Mouse (Mus musculus) CH12.LX (cell line): ENCODE data around the gene Art3. TPM values are rescaled to one million over a fixed set of nuclear protein-coding genes. Genes with fewer than 3 reads are reported as not detected.
A peak's percentile ranks its signal among the peaks of the same experiment; 100 is the strongest.

Experiments
- DNase-seq: peaks from one replicate; pipeline ENCODE4 v3.0.0-alpha.2; 2013; ENCODE audit errors: extremely low read depth
- H3K27ac ChIP-seq: 2 replicates; pipeline ENCODE4 v1.5.1; 2012; ENCODE audit warnings: low read depth, mild to moderate bottlenecking, control low read depth, moderate library complexity; ENCODE audit not compliant: insufficient read depth
- H3K27me3 ChIP-seq: replicated peaks from 2 replicates; pipeline ENCODE3; 2012; ENCODE audit warnings: inconsistent platforms
- H3K36me3 ChIP-seq, 2 experiments: replicated peaks in 1 of 2; 2 replicates each; pipeline versions ENCODE3 to v1.6.1; 2012; ENCODE audit warnings: inconsistent platforms in 1 of 2, low read length in 1 of 2, mild to moderate bottlenecking in 1 of 2, mixed read lengths in 1 of 2, moderate library complexity in 1 of 2; ENCODE audit not compliant: control insufficient read depth in 1 of 2, insufficient read depth in 1 of 2
- H3K4me1 ChIP-seq, 2 experiments: 2 replicates each; pipeline ENCODE4 v1.6.1; 2012; ENCODE audit warnings: inconsistent platforms in 1 of 2, moderate library complexity in 1 of 2; ENCODE audit not compliant: insufficient read depth in 2 of 2, control insufficient read depth in 1 of 2
- H3K4me2 ChIP-seq: 2 replicates; pipeline ENCODE4 v1.6.1; 2012; ENCODE audit warnings: low read depth, mild to moderate bottlenecking, control low read depth; ENCODE audit not compliant: poor library complexity, insufficient read depth, severe bottlenecking
- H3K4me3 ChIP-seq, 3 experiments: fragments of 150-350 bp in 1 of 3; sonication (generic) in 1 of 3; replicated peaks in 1 of 3; 2 replicates each; pipeline versions ENCODE3 to v1.5.1; 2011 to 2012; ENCODE audit warnings: low read depth in 2 of 3, low read length in 2 of 3, mild to moderate bottlenecking in 2 of 3, moderate library complexity in 2 of 3, control low read depth in 1 of 3, improper control_type of control experiment in 1 of 3, inconsistent platforms in 1 of 3, mixed read lengths in 1 of 3; ENCODE audit not compliant: poor library complexity in 1 of 3
- H3K79me2 ChIP-seq: replicated peaks from 2 replicates; pipeline ENCODE4 v1.6.1; 2012; ENCODE audit warnings: mild to moderate bottlenecking, moderate library complexity; ENCODE audit not compliant: control insufficient read depth, poor library complexity, insufficient read depth, severe bottlenecking; ENCODE audit errors: extremely low read depth
- H3K9ac ChIP-seq: 2 replicates; pipeline ENCODE4 v1.6.1; 2012; ENCODE audit warnings: low read depth, mild to moderate bottlenecking, control low read depth, moderate library complexity; ENCODE audit not compliant: insufficient read depth
- H3K9me3 ChIP-seq: replicated peaks from 2 replicates; pipeline ENCODE3; 2012; ENCODE audit warnings: low read length, inconsistent platforms, mixed read lengths
- BHLHE40 ChIP-seq: IDR thresholded peaks from 2 replicates; pipeline ENCODE4 v1.6.1; 2011; ENCODE audit warnings: mild to moderate bottlenecking, low read depth, low read length, improper control_type of control experiment
- E2F4 ChIP-seq: IDR thresholded peaks from 2 replicates; pipeline ENCODE4 v1.6.1; 2011; ENCODE audit warnings: low read depth, low read length, improper control_type of control experiment; ENCODE audit not compliant: insufficient replicate concordance
- ELF1 ChIP-seq: IDR thresholded peaks from 2 replicates; pipeline ENCODE4 v1.6.1; 2014; ENCODE audit warnings: low read depth, mild to moderate bottlenecking, inconsistent platforms, low read length, improper control_type of control experiment
- EP300 ChIP-seq: IDR thresholded peaks from 2 replicates; pipeline ENCODE4 v1.6.1; 2011; ENCODE audit warnings: low read length, improper control_type of control experiment
- HCFC1 ChIP-seq: IDR thresholded peaks from 2 replicates; pipeline ENCODE4 v1.6.1; 2012; ENCODE audit warnings: low read depth, mild to moderate bottlenecking, inconsistent platforms, low read length, improper control_type of control experiment
- IRF4 ChIP-seq: IDR thresholded peaks from 2 replicates; pipeline ENCODE4 v1.6.1; 2014; ENCODE audit warnings: low read depth, mild to moderate bottlenecking, inconsistent platforms, low read length, improper control_type of control experiment
- JUN ChIP-seq: IDR thresholded peaks from 2 replicates; pipeline ENCODE4 v1.6.1; 2011; ENCODE audit warnings: low read depth, mild to moderate bottlenecking, low read length, improper control_type of control experiment, moderate library complexity; ENCODE audit not compliant: insufficient read depth
- KAT2A ChIP-seq: IDR thresholded peaks from 2 replicates; pipeline ENCODE4 v1.6.1; 2012; ENCODE audit warnings: low read length, improper control_type of control experiment, inconsistent platforms; ENCODE audit not compliant: insufficient replicate concordance
- MAZ ChIP-seq: IDR thresholded peaks from 2 replicates; pipeline ENCODE4 v1.6.1; 2012; ENCODE audit warnings: low read depth, mild to moderate bottlenecking, inconsistent platforms, low read length, improper control_type of control experiment, moderate library complexity
- MYC ChIP-seq: IDR thresholded peaks from 2 replicates; pipeline ENCODE4 v1.6.1; 2011; ENCODE audit warnings: low read depth, mild to moderate bottlenecking, improper control_type of control experiment, low read length
- NRF1 ChIP-seq: IDR thresholded peaks from 2 replicates; pipeline ENCODE4 v1.6.1; 2014; ENCODE audit warnings: low read depth, mild to moderate bottlenecking, inconsistent platforms, low read length, improper control_type of control experiment, moderate library complexity
- PAX5 ChIP-seq: IDR thresholded peaks from 2 replicates; pipeline ENCODE4 v1.6.1; 2012; ENCODE audit warnings: low read length, inconsistent platforms, mixed read lengths
- POLR2AphosphoS2 ChIP-seq: IDR thresholded peaks from 2 replicates; pipeline ENCODE4 v1.6.1; 2011; ENCODE audit warnings: low read depth, low read length, improper control_type of control experiment
- RCOR1 ChIP-seq: conservative IDR thresholded peaks from 2 replicates; pipeline ENCODE4 v1.6.1; 2012; ENCODE audit warnings: low read depth, mild to moderate bottlenecking, inconsistent platforms, low read length, improper control_type of control experiment
- SIN3A ChIP-seq: IDR thresholded peaks from 2 replicates; pipeline ENCODE4 v1.6.1; 2012; ENCODE audit warnings: low read length, improper control_type of control experiment, inconsistent platforms
- TCF12 ChIP-seq: IDR thresholded peaks from 2 replicates; pipeline ENCODE4 v1.6.1; 2014; ENCODE audit warnings: low read depth, mild to moderate bottlenecking, inconsistent platforms, low read length, improper control_type of control experiment
- USF1 ChIP-seq: IDR thresholded peaks from 2 replicates; pipeline ENCODE4 v1.6.1; 2014; ENCODE audit warnings: low read depth, mild to moderate bottlenecking, inconsistent platforms, low read length, improper control_type of control experiment
- ZC3H11A ChIP-seq: IDR thresholded peaks from 2 replicates; pipeline ENCODE4 v1.6.1; 2012; ENCODE audit warnings: low read depth, mild to moderate bottlenecking, inconsistent platforms, low read length, improper control_type of control experiment
- ZMIZ1 ChIP-seq: IDR thresholded peaks from 2 replicates; pipeline ENCODE4 v1.6.1; 2012; ENCODE audit warnings: low read depth, mild to moderate bottlenecking, inconsistent platforms, low read length, improper control_type of control experiment
- dilution Hi-C: fragments of 300-500 bp; cut with MboI; formaldehyde crosslinking; loops from 2 replicates; pipeline ENCODE4 v1.14.3; 2020; ENCODE audit warnings: low sequenced_read_pairs; ENCODE audit not compliant: extremely low pct_unique_long_range_greater_than_20kb, extremely low pct_ligation_motif_present
- in situ Hi-C: fragments of 300-500 bp; cut with MboI; formaldehyde crosslinking; loops from 3 replicates; pipeline ENCODE4 v1.14.3; 2019; ENCODE audit warnings: low sequenced_read_pairs, low pct_ligation_motif_present, low pct_unique_long_range_greater_than_20kb, mixed read lengths
- polyA plus RNA-seq: library from polyadenylated mRNA; unstranded; fragments of >175 nt; gene quantifications from 2 replicates; pipeline ENCODE4 v1.2.1, GENCODE M21; 2012; ENCODE audit warnings: low read depth; ENCODE audit not compliant: insufficient read length
- total RNA-seq, 2 experiments: library from RNA; depleted of rRNA; stranded (reverse); fragments of 300-350 nt in 1 of 2; fragments of >200 nt in 1 of 2; gene quantifications; 2 replicates each; pipeline ENCODE4 v1.2.3; 2012 to 2014

Art3 gene
- total and polyA plus RNA-seq, 3 experiments, result 0.34 TPM; not detected in 2

DNA sequence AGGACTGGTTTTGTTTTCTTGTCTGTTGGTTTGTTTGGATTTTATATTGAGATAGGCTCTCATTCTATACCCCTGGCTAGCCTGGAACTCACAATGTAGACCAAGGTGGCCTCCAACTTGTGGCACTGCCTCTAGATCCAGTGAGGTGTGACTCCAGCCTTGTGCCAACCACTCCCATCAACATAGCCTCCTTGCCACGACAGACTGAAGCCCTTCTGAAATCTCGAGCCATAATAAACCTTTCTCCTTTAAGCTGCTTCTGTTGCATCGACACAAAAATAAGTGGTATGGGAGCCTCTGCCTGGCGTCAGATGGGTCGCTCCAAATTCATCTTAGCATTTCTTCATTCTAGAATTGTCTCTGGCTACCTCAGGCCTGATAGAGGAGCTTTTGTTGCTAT, 115.1 kb downstream of the Art3 start:
- Histone ChIP-seq H3K4me3 (no peak overlapping the region), H3K4me1 (peaks cover 0 to 3% of the 10 kb centered on the region in 2 experiments; a peak in 2 of 4 replicates), H3K36me3 (peaks cover 11 to 67% of the 10 kb centered on the region in 2 experiments), H3K4me2 (no peak overlapping the region), H3K79me2 (no peaks in the 10 kb centered on the region), H3K9ac (no peak overlapping the region), H3K27ac (no peak overlapping the region), H3K9me3 (no peaks in the 10 kb centered on the region), H3K27me3 (no peaks in the 10 kb centered on the region)
- dilution Hi-C loops (no loop called here), in situ Hi-C loops (loop anchor here (10.0 kb wide), 1 partner anchor 58 kb away; the partner anchor contains the start of gene Scarb2)
- DNase-seq, result no peak
- TF ChIP-seq ZC3H11A (no peak), SIN3A (no peak), JUN (no peak), NRF1 (no peak), HCFC1 (no peak), MYC (no peak), USF1 (no peak), ZMIZ1 (no peak), RCOR1 (no peak)
- TF ChIP-seq, all 38 proteins: peak for 0

DNA sequence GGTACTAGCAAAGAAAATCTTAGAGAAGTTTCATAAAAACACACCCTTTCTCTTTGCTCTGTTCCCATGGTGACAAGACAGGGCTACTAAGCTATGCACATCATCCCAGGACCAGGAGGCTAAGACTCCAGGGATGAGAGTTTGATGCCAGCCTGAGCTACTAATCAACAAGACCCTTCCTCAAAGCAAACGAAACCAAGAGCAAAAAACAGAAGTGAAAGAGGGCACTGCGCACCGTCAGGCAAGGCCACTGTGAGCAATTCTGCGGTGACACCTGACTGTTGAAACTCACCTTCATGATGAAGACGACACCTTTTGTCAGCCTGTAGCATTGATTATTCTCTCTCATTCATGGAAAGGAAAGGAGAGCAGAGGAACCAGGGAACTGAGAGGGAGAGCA, 121.2 kb downstream of the Art3 start:
- dilution Hi-C loops, result no loop called here
- Histone ChIP-seq H3K4me3 (no peak overlapping the region), H3K36me3 (peaks cover 8 to 74% of the 10 kb centered on the region in 2 experiments)

DNA sequence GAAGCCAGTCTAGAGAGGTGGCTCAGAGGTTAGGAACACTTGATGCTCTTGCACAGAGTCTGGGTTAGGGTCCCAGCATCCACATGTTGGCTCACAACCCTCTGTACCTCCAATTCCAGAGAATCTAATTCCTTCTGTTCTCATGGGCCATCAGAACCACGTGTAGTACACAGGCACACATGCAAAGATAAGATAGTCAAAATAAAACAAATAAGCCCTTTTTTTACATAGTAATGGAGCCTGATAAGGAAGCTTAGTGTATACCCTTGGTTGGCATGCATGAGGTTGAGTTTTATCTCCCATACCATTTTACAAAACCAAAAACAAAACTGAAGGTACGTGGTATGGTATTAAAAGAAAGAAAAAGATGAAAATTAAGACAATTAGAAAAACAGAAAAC, 125.8 kb downstream of the Art3 start:
- Histone ChIP-seq H3K27ac (no peak overlapping the region), H3K36me3 (peaks cover 0 to 44% of the 10 kb centered on the region in 2 experiments), H3K79me2 (no peaks in the 10 kb centered on the region), H3K27me3 (no peaks in the 10 kb centered on the region), H3K9ac (no peak overlapping the region), H3K4me1 (peaks cover 3 to 7% of the 10 kb centered on the region in 2 experiments; a peak in 3 of 4 replicates), H3K9me3 (no peaks in the 10 kb centered on the region), H3K4me2 (no peak overlapping the region), H3K4me3 (no peak overlapping the region)
- dilution Hi-C loops, result no loop called here
- no peak for TF ChIP-seq BHLHE40
- no peak for TF ChIP-seq MAZ
- no peak for TF ChIP-seq POLR2AphosphoS2
- TF ChIP-seq USF1, result no peak
- no peak for TF ChIP-seq KAT2A
- TF ChIP-seq PAX5, result no peak
- TF ChIP-seq ELF1, result no peak
- DNase-seq, result no peak
- in situ Hi-C loops, result loop anchor here (25.0 kb wide), 1 partner anchor 205 kb away; no protein-coding TSS in a partner anchor

More for the DNA sequence above, 121.2 kb downstream of the Art3 start:
- Histone ChIP-seq H3K4me1 (peaks cover 3 to 7% of the 10 kb centered on the region in 2 experiments; a peak in 3 of 4 replicates), H3K79me2 (no peaks in the 10 kb centered on the region), H3K9me3 (no peaks in the 10 kb centered on the region), H3K27me3 (no peaks in the 10 kb centered on the region), H3K9ac (no peak overlapping the region), H3K4me2 (no peak overlapping the region), H3K27ac (no peak overlapping the region)
- TF ChIP-seq EP300 (peak; percentile 74), BHLHE40 (0 out of 2 replicates have a peak, but pooled peaks have one; percentile 19), E2F4 (no peak), IRF4 (peak; percentile 87), TCF12 (0 out of 2 replicates have a peak, but pooled peaks have one; percentile 28)
- in situ Hi-C loops, result loop anchor here (25.0 kb wide), 1 partner anchor 209 kb away; no protein-coding TSS in a partner anchor
- DNase-seq, result no peak
